8 mouse cellular contexts compared by ENCODE assay signal in genomic region chr11:101772449-101772848, GRCm38 (mm10). TPM values are rescaled to one million over a fixed set of nuclear protein-coding genes. Genes with fewer than 3 reads are reported as not detected.
DNase-seq lines count a peak whose midpoint lies in the region; ATAC-seq and TF ChIP-seq lines count a peak whose summit lies in the region.

No protein-coding gene starts in this region.

- TF ChIP-seq POLR2A in cerebellum, adult 2 months (IDR thresholded peaks at IDR 0.05; ENCODE audit: borderline replicate concordance, insufficient read depth, low read length): no peak

- ATAC-seq in embryonic facial prominence, embryonic 13.5 days (ENCODE audit: insufficient number of reproducible peaks, insufficient read depth, low FRiP score, low TSS enrichment, low read depth): peak; percentile 79
- ATAC-seq in midbrain, embryonic 11.5 days (ENCODE audit: low FRiP score): peak; percentile 84

- no peak overlapping the region for H3K4me3 ChIP-seq in cerebellum, adult 2 months (replicated peaks; ENCODE audit: insufficient read depth, low read depth, low read length)
- H3K4me3 ChIP-seq in embryonic facial prominence, embryonic 13.5 days: peak overlapping the region; percentile 40
- no peak overlapping the region for H3K4me3 ChIP-seq in midbrain, embryonic 11.5 days (ENCODE audit: low read depth, low read length)

- peaks cover 19% of the 10 kb centered on the region for H3K36me3 ChIP-seq in embryonic facial prominence, embryonic 13.5 days
- peaks cover 3% of the 10 kb centered on the region for H3K36me3 ChIP-seq in midbrain, embryonic 11.5 days (ENCODE audit: control insufficient read depth, insufficient read depth, low read length)

- H3K27me3 ChIP-seq in cerebellum, adult 2 months (ENCODE audit: control insufficient read depth, insufficient read depth, low read length): no peaks in the 10 kb centered on the region
- H3K27me3 ChIP-seq in embryonic facial prominence, embryonic 13.5 days: peaks cover 11% of the 10 kb centered on the region
- H3K27me3 ChIP-seq in midbrain, embryonic 11.5 days (ENCODE audit: control insufficient read depth, insufficient read depth, low read length): peaks cover 18% of the 10 kb centered on the region

- peak overlapping the region; percentile 68 for H3K4me2 ChIP-seq in embryonic facial prominence, embryonic 13.5 days
- peak overlapping the region; percentile 3; the same call in 1 of the 2 replicates for H3K4me2 ChIP-seq in midbrain, embryonic 11.5 days

- intact Hi-C loops in heart, postnatal 10 days (cut with DNase I): no loop called here

- peak overlapping the region; percentile 54; the same call in 1 of the 2 replicates for H3K9ac ChIP-seq in embryonic facial prominence, embryonic 13.5 days
- H3K9ac ChIP-seq in midbrain, embryonic 11.5 days (ENCODE audit: low read length): no peak overlapping the region

- H3K9me3 ChIP-seq in embryonic facial prominence, embryonic 13.5 days: no peaks in the 10 kb centered on the region
- no peaks in the 10 kb centered on the region for H3K9me3 ChIP-seq in midbrain, embryonic 11.5 days (ENCODE audit: control insufficient read depth, low read length)

- H3K27ac ChIP-seq in cerebellum, adult 2 months (ENCODE audit: insufficient read depth, low read length): no peak overlapping the region
- H3K27ac ChIP-seq in embryonic facial prominence, embryonic 13.5 days: peak overlapping the region; percentile 49; the same call in 1 of the 2 replicates
- H3K27ac ChIP-seq in midbrain, embryonic 11.5 days (ENCODE audit: low read depth, low read length): no peak overlapping the region

- TF ChIP-seq CTCF in cerebellum, adult 2 months (IDR thresholded peaks at IDR 0.05; ENCODE audit: borderline replicate concordance, insufficient read depth, low read depth, low read length): no peak

- no peaks in the 10 kb centered on the region for H3K4me1 ChIP-seq in cerebellum, adult 2 months (ENCODE audit: control insufficient read depth, insufficient read depth, low read length)
- H3K4me1 ChIP-seq in embryonic facial prominence, embryonic 13.5 days: peaks cover 11% of the 10 kb centered on the region
- H3K4me1 ChIP-seq in midbrain, embryonic 11.5 days (ENCODE audit: control insufficient read depth, insufficient read depth, low read length): peaks cover 8% of the 10 kb centered on the region; the same call in 1 of the 2 replicates

- WGBS in cerebellum, adult 2 months: 3% methylated on average over 16 of the region's 16 CpGs
- WGBS in embryonic facial prominence, embryonic 13.5 days: 0% methylated on average over 16 of the region's 16 CpGs
- WGBS in midbrain, embryonic 11.5 days: under 1% methylated on average over 16 of the region's 16 CpGs

- peak; percentile 37 to 58 for DNase-seq in cerebellum, postnatal 14 days
- DNase-seq in cerebellum, adult 2 months: no peak
- DNase-seq in heart, postnatal 10 days: peak; percentile 76 to 85
- peak; percentile 80 to 86 for DNase-seq in kidney, postnatal 4 days
- DNase-seq in midbrain, embryonic 11.5 days (ENCODE audit: low spot score, missing footprints): peak; percentile 94
- no peak for DNase-seq in thymus, adult 18-20 months
- no peak for DNase-seq in left cerebral cortex, adult 9 months (ENCODE audit: low spot score in 2 of 2)

RNA-seq across cellular contexts. Expression of gene Etv4, which starts 12.7 kb away (rescaled TPM):
- 26.9 and 27.0 TPM in 2 replicates for polyA plus RNA-seq in cerebellum, adult 2 months (2012; rRNA removed)
- polyA plus RNA-seq in embryonic facial prominence, embryonic 13.5 days (2015; fragmentation: Nextera tagmentation; extraction: Ambion mirVana): 11.1 and 13.2 TPM in 2 replicates
- total RNA-seq in heart, postnatal 10 days (2021): 1 to 10 TPM; 2.1 to 2.7 TPM
- polyA plus RNA-seq in midbrain, embryonic 11.5 days (2014; fragmentation: Nextera tagmentation; extraction: Ambion mirVana): 3.8 and 4.6 TPM in 2 replicates

RNA-seq across cellular contexts. Expression of gene Dhx8, which starts 39.7 kb away (rescaled TPM):
- 27.4 and 28.9 TPM in 2 replicates for polyA plus RNA-seq in cerebellum, adult 2 months (2012; rRNA removed)
- polyA plus RNA-seq in embryonic facial prominence, embryonic 13.5 days (2015; fragmentation: Nextera tagmentation; extraction: Ambion mirVana): 45.0 and 49.0 TPM in 2 replicates
- total RNA-seq in heart, postnatal 10 days (2021): 10 to 100 TPM; 19.0 to 21.0 TPM
- polyA plus RNA-seq in midbrain, embryonic 11.5 days (2014; fragmentation: Nextera tagmentation; extraction: Ambion mirVana): 39.2 and 41.1 TPM in 2 replicates

Comparison
In these comparisons a context has a peak if more than half of its experiments do, and no peak if none do; other contexts are left out.
1. DNase-seq: peak in cerebellum, postnatal 14 days (2 of 2), heart, postnatal 10 days (2 of 2), kidney, postnatal 4 days (2 of 2) and midbrain, embryonic 11.5 days (single experiment); none in cerebellum, adult 2 months (0 of 2), thymus, adult 18-20 months (0 of 2) and left cerebral cortex, adult 9 months (0 of 2).